Mouse (Mus musculus): ENCODE data around the gene Fam69a.
"Not testable (repeated sequence)": the region's sequence is repeated elsewhere in the genome, so short reads cannot be mapped to it uniquely, and the experiment has no call there.

Gene Fam69a

GRCm38 (mm10) chr5:107943526-107943925 is 43.4 kb downstream of the Fam69a start:
- DNase-seq: no peak

- no peak for DNase-seq
Observed at GRCm38 (mm10) chr5:107942941-107943340, 43.9 kb downstream of the Fam69a start.

- no peak for DNase-seq
Observed at GRCm38 (mm10) chr5:107941222-107941621, 45.7 kb downstream of the Fam69a start.

- no peak for DNase-seq
Observed at GRCm38 (mm10) chr5:107939701-107940100, 47.2 kb downstream of the Fam69a start.

GRCm38 (mm10) chr5:107938886-107939285 is 48.0 kb downstream of the Fam69a start:
- DNase-seq: no peak

GRCm38 (mm10) chr5:107938483-107938882 is 48.4 kb downstream of the Fam69a start:
- not testable (repeated sequence) for DNase-seq

- no peak for DNase-seq
Observed at GRCm38 (mm10) chr5:107936625-107937389, 50.1 kb downstream of the Fam69a start.

GRCm38 (mm10) chr5:107934770-107935543 is 51.9 kb downstream of the Fam69a start:
- no peak for DNase-seq

- DNase-seq: no peak
Observed at GRCm38 (mm10) chr5:107933202-107933974, 53.5 kb downstream of the Fam69a start.

GRCm38 (mm10) chr5:107932556-107932955 is 54.3 kb downstream of the Fam69a start:
- DNase-seq: peak; percentile 59

- no peak for DNase-seq
Observed at GRCm38 (mm10) chr5:107926550-107927249, 60.2 kb downstream of the Fam69a start.

GRCm38 (mm10) chr5:107924564-107924963 is 62.3 kb downstream of the Fam69a start:
- peak; percentile 51 for DNase-seq

- DNase-seq: no peak
Observed at GRCm38 (mm10) chr5:107922836-107923235, 64.0 kb downstream of the Fam69a start.

GRCm38 (mm10) chr5:107921400-107922252 is 65.3 kb downstream of the Fam69a start:
- DNase-seq: peak; percentile 61

- no peak for DNase-seq
Observed at GRCm38 (mm10) chr5:107915280-107915679, 71.6 kb downstream of the Fam69a start.

- no peak for DNase-seq
Observed at GRCm38 (mm10) chr5:107911012-107911411, 75.9 kb downstream of the Fam69a start.

GRCm38 (mm10) chr5:107910084-107910616 is 76.7 kb downstream of the Fam69a start:
- no peak for DNase-seq

GRCm38 (mm10) chr5:107909668-107910067 is 77.2 kb downstream of the Fam69a start:
- no peak for DNase-seq

GRCm38 (mm10) chr5:107908514-107909110 is 78.3 kb downstream of the Fam69a start:
- DNase-seq: no peak

- no peak for DNase-seq
Observed at GRCm38 (mm10) chr5:107904325-107904724, 82.6 kb downstream of the Fam69a start.

Measured in cerebellum, adult 8-10 months (tissue).